Mouse (Mus musculus) MEL (cell line): ENCODE data around the gene Bach2.

Experiments
- CTCF ChIP-seq, 3 experiments: IDR thresholded peaks in 2 of 3; conservative IDR thresholded peaks in 1 of 3; 2 replicates each; pipeline ENCODE4 v1.5.1; 2011 to 2012; ENCODE audit warnings: low read length in 3 of 3, low read depth in 2 of 3, mild to moderate bottlenecking in 2 of 3, improper control_type of control experiment in 1 of 3, inconsistent platforms in 1 of 3, mixed read lengths in 1 of 3, moderate library complexity in 1 of 3; ENCODE audit not compliant: control insufficient read depth in 1 of 3, insufficient read depth in 1 of 3, poor library complexity in 1 of 3, severe bottlenecking in 1 of 3
- EP300 ChIP-seq, 2 experiments: IDR thresholded peaks; 2 replicates each; pipeline ENCODE4 v1.6.1; 2011; ENCODE audit warnings: improper control_type of control experiment in 2 of 2, low read length in 2 of 2, low read depth in 1 of 2, mild to moderate bottlenecking in 1 of 2
- POLR2AphosphoS2 ChIP-seq: IDR thresholded peaks from 2 replicates; pipeline ENCODE4 v1.6.1; 2011; ENCODE audit warnings: low read length, improper control_type of control experiment
- TAL1 ChIP-seq: IDR thresholded peaks from 2 replicates; pipeline ENCODE4 v1.6.1; 2012; ENCODE audit warnings: mild to moderate bottlenecking, inconsistent platforms, low read length, moderate library complexity, mixed read lengths
- ZKSCAN1 ChIP-seq: IDR thresholded peaks from 2 replicates; pipeline ENCODE4 v1.6.1; 2012; ENCODE audit warnings: low read depth, mild to moderate bottlenecking, inconsistent platforms, low read length, improper control_type of control experiment, moderate library complexity

DNA sequence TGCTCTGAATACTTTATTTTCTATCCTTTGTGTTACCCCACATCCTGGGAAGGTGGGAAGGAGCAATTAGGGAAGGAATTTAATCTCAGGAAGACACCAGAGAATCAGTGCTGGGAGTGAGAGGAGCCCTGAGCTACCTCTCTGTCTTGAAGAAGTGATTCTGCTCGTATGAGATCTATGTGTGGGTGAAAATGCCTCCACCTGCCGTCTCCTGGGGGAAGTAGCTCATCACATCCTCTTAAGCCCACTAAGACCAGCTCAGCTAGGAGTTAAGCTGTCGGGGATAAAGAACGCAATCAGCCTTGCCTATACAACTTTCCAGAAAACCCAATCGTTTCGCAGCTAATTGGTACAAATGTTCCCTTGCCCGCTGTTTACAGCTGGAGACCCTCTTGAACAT lies 174.5 kb downstream of the Bach2 start:
- no peak for TF ChIP-seq POLR2AphosphoS2
- no peak for TF ChIP-seq EP300 (IDR thresholded peaks at IDR 0.05; ENCODE audit: low read depth in 1 of 2, low read length in 2 of 2)
- TF ChIP-seq CTCF (IDR thresholded peaks at IDR 0.05 in 2 of 3, conservative IDR thresholded peaks at IDR 0.05 in 1 of 3; ENCODE audit: control insufficient read depth in 1 of 3, insufficient read depth in 1 of 3, low read depth in 2 of 3, low read length in 3 of 3, poor library complexity in 1 of 3, severe bottlenecking in 1 of 3) = no peak
- no peak for TF ChIP-seq ZKSCAN1
- no peak for TF ChIP-seq TAL1
